Mouse (Mus musculus) mouse embryonic stem cell (cell line): Measurements from ENCODE around the gene Ccdc105.

ENCODE experiments used
- in situ Hi-C, 2 experiments: fragments of 300-500 bp; cut with MboI; formaldehyde crosslinking; loops; 1 replicate in 1 of 2; 3 replicates in 1 of 2; pipeline ENCODE4 v1.14.3; 2019 to 2020; ENCODE audit warnings: low sequenced_read_pairs in 2 of 2, low pct_unique_long_range_greater_than_20kb in 1 of 2, mixed read lengths in 1 of 2; ENCODE audit not compliant: unreplicated experiment in 1 of 2

The Ccdc105 gene

GRCm38 (mm10) chr10:78752452-78753191, at the start of gene Ccdc105:
TSS of gene Ccdc105 (minus strand) at chr10:78753065.
- in situ Hi-C loops: no loop called here

- in situ Hi-C loops: no loop called here
These were observed 48.6 kb upstream of the Ccdc105 start for GRCm38 (mm10) chr10:78801449-78801848.

- in situ Hi-C loops: loop anchor here (25.0 kb wide), 1 partner anchor 322 kb away; no protein-coding TSS in a partner anchor
These were observed 37.7 kb upstream of the Ccdc105 start for GRCm38 (mm10) chr10:78790561-78790960.

GRCm38 (mm10) chr10:78787566-78788087, 34.8 kb upstream of the Ccdc105 start:
- in situ Hi-C loops: loop anchor here (25.0 kb wide), 1 partner anchor 325 kb away; no protein-coding TSS in a partner anchor

- in situ Hi-C loops: loop anchor here (25.0 kb wide), 1 partner anchor 332 kb away; no protein-coding TSS in a partner anchor
These were observed 27.3 kb upstream of the Ccdc105 start, which contains the start of gene Slc1a6 for GRCm38 (mm10) chr10:78779981-78780651. TSS of gene Slc1a6 (plus strand) at chr10:78780496.

- in situ Hi-C loops: loop anchor here (25.0 kb wide), 1 partner anchor 333 kb away; no protein-coding TSS in a partner anchor
These were observed 26.7 kb upstream of the Ccdc105 start for GRCm38 (mm10) chr10:78779527-78779926.

- in situ Hi-C loops: loop anchor here (25.0 kb wide), 1 partner anchor 336 kb away; no protein-coding TSS in a partner anchor
These were observed 23.0 kb upstream of the Ccdc105 start for GRCm38 (mm10) chr10:78775830-78776229.

- in situ Hi-C loops: no loop called here
These were observed 12.7 kb upstream of the Ccdc105 start for GRCm38 (mm10) chr10:78765570-78765969.

- in situ Hi-C loops: no loop called here
These were observed 3.2 kb upstream of the Ccdc105 start for GRCm38 (mm10) chr10:78756021-78756420.

GRCm38 (mm10) chr10:78748946-78749345, 3.9 kb downstream of the Ccdc105 start:
- in situ Hi-C loops: loop anchor here in 1 of 2 experiments (10.0 kb wide), 1 partner anchor 224 kb away; no protein-coding TSS in a partner anchor

- in situ Hi-C loops: loop anchor here in 1 of 2 experiments (10.0 kb wide), 1 partner anchor 223 kb away; no protein-coding TSS in a partner anchor
These were observed 4.7 kb downstream of the Ccdc105 start for GRCm38 (mm10) chr10:78748161-78748560.

- in situ Hi-C loops: loop anchor here in 1 of 2 experiments (10.0 kb wide), 1 partner anchor 222 kb away; no protein-coding TSS in a partner anchor
These were observed 5.7 kb downstream of the Ccdc105 start for GRCm38 (mm10) chr10:78747035-78747721.

GRCm38 (mm10) chr10:78745453-78746232, 7.2 kb downstream of the Ccdc105 start:
- in situ Hi-C loops: loop anchor here in 1 of 2 experiments (10.0 kb wide), 1 partner anchor 221 kb away; no protein-coding TSS in a partner anchor

GRCm38 (mm10) chr10:78743721-78744120, 9.1 kb downstream of the Ccdc105 start:
- in situ Hi-C loops: loop anchor here in 1 of 2 experiments (10.0 kb wide), 1 partner anchor 219 kb away; no protein-coding TSS in a partner anchor

- in situ Hi-C loops: loop anchor here in 1 of 2 experiments (10.0 kb wide), 1 partner anchor 215 kb away; no protein-coding TSS in a partner anchor
These were observed 13.0 kb downstream of the Ccdc105 start for GRCm38 (mm10) chr10:78739821-78740220.

GRCm38 (mm10) chr10:78727876-78728275, 25.0 kb downstream of the Ccdc105 start:
- in situ Hi-C loops: no loop called here

- in situ Hi-C loops: no loop called here
These were observed 25.8 kb downstream of the Ccdc105 start for GRCm38 (mm10) chr10:78727035-78727434.
